In the genomic region with DNA sequence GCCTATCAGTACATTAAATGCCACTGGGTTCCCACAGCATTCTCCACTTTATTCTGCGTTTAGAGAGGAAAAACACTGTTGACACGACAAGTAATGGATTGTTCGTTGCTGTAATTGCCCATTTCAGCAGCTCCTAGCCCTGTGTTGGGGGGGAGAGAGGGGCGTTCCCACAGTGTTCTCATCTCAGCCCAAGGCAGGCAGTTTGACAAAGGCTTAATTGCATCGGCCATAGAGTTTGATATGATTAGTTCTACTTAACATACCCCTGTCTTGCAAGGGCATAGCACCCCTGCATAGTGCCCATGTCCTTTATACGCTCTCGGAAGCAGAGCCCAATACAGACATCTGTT, we compare ENCODE assay signal across 15 mouse cellular contexts.
DNase-seq lines count a peak whose midpoint lies in the region; ATAC-seq lines count a peak whose summit lies in the region.
"Had no signal": no experiment of that assay in that cellular context is flagged by ENCODE, and none has a peak within 500 bp of the region (broad histone marks: within the 10 kb centered on the region; RNA-seq: fewer than 3 reads in every experiment).

No protein-coding gene starts in this region.

- H3K36me3 ChIP-seq in forebrain, embryonic 11.5 days (ENCODE audit: control insufficient read depth, insufficient read depth, low read length): no peaks in the 10 kb centered on the region
- no peaks in the 10 kb centered on the region for H3K36me3 ChIP-seq in forebrain, embryonic 14.5 days (ENCODE audit: control insufficient read depth, insufficient read depth, low read length)
- no peaks in the 10 kb centered on the region for H3K36me3 ChIP-seq in hindbrain, embryonic 15.5 days
- no peaks in the 10 kb centered on the region for H3K36me3 ChIP-seq in midbrain, embryonic 16.5 days (ENCODE audit: control insufficient read depth, insufficient read depth, low read length)
- H3K36me3 ChIP-seq: embryonic facial prominence, embryonic 13.5 days; G1E; heart, embryonic 13.5 days; limb, embryonic 12.5 days had no signal

- DNase-seq in forebrain, embryonic 11.5 days (ENCODE audit: low spot score): peak; percentile 66
- DNase-seq in forebrain, embryonic 14.5 days (ENCODE audit: low spot score): no peak
- no peak for DNase-seq in cerebellum, adult 18-20 months
- no peak for DNase-seq in gastrocnemius, adult 8-10 months (ENCODE audit: low spot score in 2 of 2)
- DNase-seq: cerebellum, adult 9-11 months; lung, postnatal 14 days; thymus, adult 2 months had no signal

- peak; percentile 89 for ATAC-seq in forebrain, embryonic 11.5 days (replicated peaks; ENCODE audit: low FRiP score)
- peak; percentile 84 for ATAC-seq in forebrain, embryonic 14.5 days
- ATAC-seq in hindbrain, embryonic 15.5 days (ENCODE audit: low FRiP score, low read depth): peak; percentile 68
- peak; percentile 68 for ATAC-seq in midbrain, embryonic 16.5 days
- no peak for ATAC-seq in erythroid progenitor cell, adult 5-6 weeks (replicated peaks; ENCODE audit: low FRiP score, poor library complexity, severe bottlenecking)

- peak overlapping the region; percentile 80 for H3K27ac ChIP-seq in forebrain, embryonic 11.5 days (ENCODE audit: low read depth, low read length)
- peak overlapping the region; percentile 85 for H3K27ac ChIP-seq in forebrain, embryonic 14.5 days (ENCODE audit: low read depth, low read length)
- H3K27ac ChIP-seq in hindbrain, embryonic 15.5 days (replicated peaks): peak overlapping the region; percentile 79
- peak overlapping the region; percentile 75 for H3K27ac ChIP-seq in midbrain, embryonic 16.5 days (ENCODE audit: low read length)
- H3K27ac ChIP-seq: embryonic facial prominence, embryonic 13.5 days; heart, embryonic 13.5 days; limb, embryonic 12.5 days; liver, embryonic 14.5 days had no signal

- no peak overlapping the region for H3K9ac ChIP-seq in forebrain, embryonic 11.5 days (ENCODE audit: low read length)
- H3K9ac ChIP-seq in forebrain, embryonic 14.5 days (ENCODE audit: low read length): peak overlapping the region; percentile 45
- no peak overlapping the region for H3K9ac ChIP-seq in hindbrain, embryonic 15.5 days
- H3K9ac ChIP-seq in midbrain, embryonic 16.5 days (ENCODE audit: low read depth, low read length): no peak overlapping the region
- H3K9ac ChIP-seq: embryonic facial prominence, embryonic 13.5 days; heart, embryonic 13.5 days; limb, embryonic 12.5 days; liver, embryonic 14.5 days had no signal

- 36% methylated on average over 7 of the region's 7 CpGs for WGBS in forebrain, embryonic 11.5 days
- 5% methylated on average over 7 of the region's 7 CpGs for WGBS in forebrain, embryonic 14.5 days
- 12% methylated on average over 7 of the region's 7 CpGs for WGBS in hindbrain, embryonic 15.5 days
- 16% methylated on average over 7 of the region's 7 CpGs for WGBS in midbrain, embryonic 16.5 days

- H3K4me2 ChIP-seq in forebrain, embryonic 11.5 days (ENCODE audit: low read depth, low read length, severe bottlenecking): peak overlapping the region; percentile 31; the same call in 1 of the 2 replicates
- peak overlapping the region; percentile 26 for H3K4me2 ChIP-seq in forebrain, embryonic 14.5 days (ENCODE audit: low read length)
- peak overlapping the region; percentile 20 for H3K4me2 ChIP-seq in hindbrain, embryonic 15.5 days
- 0 out of 2 replicates have a peak overlapping the region, but pooled peaks have one; percentile 12 for H3K4me2 ChIP-seq in midbrain, embryonic 16.5 days (ENCODE audit: low read length)
- H3K4me2 ChIP-seq: embryonic facial prominence, embryonic 13.5 days; heart, embryonic 13.5 days; limb, embryonic 12.5 days had no signal

- no peaks in the 10 kb centered on the region for H3K27me3 ChIP-seq in forebrain, embryonic 11.5 days (ENCODE audit: control insufficient read depth, insufficient read depth, low read length)
- no peaks in the 10 kb centered on the region for H3K27me3 ChIP-seq in forebrain, embryonic 14.5 days (replicated peaks; ENCODE audit: control insufficient read depth, insufficient read depth, low read length)
- H3K27me3 ChIP-seq in hindbrain, embryonic 15.5 days: no peaks in the 10 kb centered on the region; the same call in 1 of the 2 replicates
- no peaks in the 10 kb centered on the region for H3K27me3 ChIP-seq in midbrain, embryonic 16.5 days (ENCODE audit: control insufficient read depth, insufficient read depth, low read depth, low read length)
- H3K27me3 ChIP-seq: embryonic facial prominence, embryonic 13.5 days; limb, embryonic 12.5 days had no signal

- no peak overlapping the region for H3K4me3 ChIP-seq in forebrain, embryonic 11.5 days (ENCODE audit: low read depth, low read length)
- no peak overlapping the region for H3K4me3 ChIP-seq in forebrain, embryonic 14.5 days (ENCODE audit: low read depth, low read length)
- no peak overlapping the region for H3K4me3 ChIP-seq in hindbrain, embryonic 15.5 days
- no peak overlapping the region for H3K4me3 ChIP-seq in midbrain, embryonic 16.5 days (ENCODE audit: low read depth, low read length)
- H3K4me3 ChIP-seq: embryonic facial prominence, embryonic 13.5 days; heart, embryonic 13.5 days; limb, embryonic 12.5 days had no signal

- H3K4me1 ChIP-seq in forebrain, embryonic 11.5 days (replicated peaks; ENCODE audit: control insufficient read depth, insufficient read depth, low read length): peaks cover 18% of the 10 kb centered on the region
- peaks cover 52% of the 10 kb centered on the region for H3K4me1 ChIP-seq in forebrain, embryonic 14.5 days (ENCODE audit: control insufficient read depth, insufficient read depth, low read length)
- peaks cover 48% of the 10 kb centered on the region for H3K4me1 ChIP-seq in hindbrain, embryonic 15.5 days (replicated peaks)
- peaks cover 41% of the 10 kb centered on the region for H3K4me1 ChIP-seq in midbrain, embryonic 16.5 days (ENCODE audit: control insufficient read depth, insufficient read depth, low read length)
- H3K4me1 ChIP-seq: limb, embryonic 12.5 days had no signal

- no peaks in the 10 kb centered on the region for H3K9me3 ChIP-seq in forebrain, embryonic 11.5 days (ENCODE audit: control insufficient read depth, low read length)
- no peaks in the 10 kb centered on the region for H3K9me3 ChIP-seq in forebrain, embryonic 14.5 days (replicated peaks; ENCODE audit: control insufficient read depth, low read length)
- H3K9me3 ChIP-seq in hindbrain, embryonic 15.5 days: no peaks in the 10 kb centered on the region
- no peaks in the 10 kb centered on the region for H3K9me3 ChIP-seq in midbrain, embryonic 16.5 days (replicated peaks; ENCODE audit: control insufficient read depth, low read length, poor library complexity, severe bottlenecking)
- H3K9me3 ChIP-seq: embryonic facial prominence, embryonic 13.5 days; G1E; heart, embryonic 13.5 days; limb, embryonic 12.5 days had no signal
